Mouse (Mus musculus): ENCODE measurements around the gene Cela3a. TPM values are rescaled to one million over a fixed set of nuclear protein-coding genes. Genes with fewer than 3 reads are reported as not detected.

The Cela3a gene
- not detected in 2 replicates for polyA plus RNA-seq (2015; fragmentation: Nextera tagmentation; extraction: Ambion mirVana)

GRCm38 (mm10) chr4:137409691-137410090 lies at the start of gene Cela3a:
Gene Cela3a (minus strand): TSS chr4:137409791.
- no peaks in the 10 kb centered on the region for H3K4me1 ChIP-seq
- H3K9me3 ChIP-seq: no peaks in the 10 kb centered on the region
- H3K27me3 ChIP-seq: no peaks in the 10 kb centered on the region
- no peak within 1 kb of the TSS for H3K9ac ChIP-seq (replicated peaks)
- H3K36me3 ChIP-seq: no peaks in the 10 kb centered on the region
- no peak within 1 kb of the TSS for H3K27ac ChIP-seq (replicated peaks)
- H3K4me3 ChIP-seq: no peak within 1 kb of the TSS
- WGBS: 93% methylated on average over 5 of the region's 5 CpGs
- no peak for ATAC-seq (replicated peaks)
- no peak within 1 kb of the TSS for H3K4me2 ChIP-seq (replicated peaks)

GRCm38 (mm10) chr4:137458861-137459260 lies 49.3 kb upstream of the Cela3a start:
- no peak for ATAC-seq (replicated peaks)
- no peak overlapping the region for H3K9ac ChIP-seq (replicated peaks)
- no peaks in the 10 kb centered on the region for H3K36me3 ChIP-seq
- H3K27ac ChIP-seq (replicated peaks): no peak overlapping the region
- no peaks in the 10 kb centered on the region for H3K9me3 ChIP-seq
- WGBS: 77% methylated on average over 5 of the region's 5 CpGs
- no peak overlapping the region for H3K4me3 ChIP-seq
- H3K4me2 ChIP-seq (replicated peaks): no peak overlapping the region
- H3K27me3 ChIP-seq: no peaks in the 10 kb centered on the region
- no peaks in the 10 kb centered on the region for H3K4me1 ChIP-seq

GRCm38 (mm10) chr4:137458310-137458709 lies 48.7 kb upstream of the Cela3a start:
- Histone ChIP-seq H3K9me3 (no peaks in the 10 kb centered on the region), H3K9ac (replicated peaks) (no peak overlapping the region), H3K4me2 (replicated peaks) (no peak overlapping the region), H3K4me3 (no peak overlapping the region), H3K4me1 (no peaks in the 10 kb centered on the region), H3K27me3 (no peaks in the 10 kb centered on the region), H3K27ac (replicated peaks) (no peak overlapping the region), H3K36me3 (no peaks in the 10 kb centered on the region)
- WGBS: 86% methylated on average over 9 of the region's 9 CpGs
- no peak for ATAC-seq (replicated peaks)

- no peak for ATAC-seq (replicated peaks)
- H3K36me3 ChIP-seq: no peaks in the 10 kb centered on the region
- WGBS: 88% methylated on average over 4 of the region's 4 CpGs
- no peaks in the 10 kb centered on the region for H3K4me1 ChIP-seq
- no peaks in the 10 kb centered on the region for H3K9me3 ChIP-seq
- no peaks in the 10 kb centered on the region for H3K27me3 ChIP-seq
- no peak overlapping the region for H3K4me3 ChIP-seq
- H3K27ac ChIP-seq (replicated peaks): no peak overlapping the region
- H3K9ac ChIP-seq (replicated peaks): no peak overlapping the region
- no peak overlapping the region for H3K4me2 ChIP-seq (replicated peaks)
These were observed 47.7 kb upstream of the Cela3a start for GRCm38 (mm10) chr4:137457292-137457691.

GRCm38 (mm10) chr4:137456581-137456980 lies 47.0 kb upstream of the Cela3a start:
- H3K4me2 ChIP-seq (replicated peaks): no peak overlapping the region
- no peak overlapping the region for H3K4me3 ChIP-seq
- H3K9me3 ChIP-seq: no peaks in the 10 kb centered on the region
- no peak overlapping the region for H3K27ac ChIP-seq (replicated peaks)
- no peak for ATAC-seq (replicated peaks)
- no peaks in the 10 kb centered on the region for H3K27me3 ChIP-seq
- H3K9ac ChIP-seq (replicated peaks): no peak overlapping the region
- WGBS: 86% methylated on average over 12 of the region's 12 CpGs
- H3K36me3 ChIP-seq: no peaks in the 10 kb centered on the region
- H3K4me1 ChIP-seq: no peaks in the 10 kb centered on the region

- Histone ChIP-seq H3K36me3 (no peaks in the 10 kb centered on the region), H3K27ac (replicated peaks) (no peak overlapping the region), H3K4me3 (no peak overlapping the region), H3K27me3 (no peaks in the 10 kb centered on the region), H3K4me2 (replicated peaks) (no peak overlapping the region), H3K9ac (replicated peaks) (no peak overlapping the region), H3K9me3 (no peaks in the 10 kb centered on the region), H3K4me1 (no peaks in the 10 kb centered on the region)
- no peak for ATAC-seq (replicated peaks)
- WGBS: 93% methylated on average over 14 of the region's 14 CpGs
These were observed 45.0 kb upstream of the Cela3a start for GRCm38 (mm10) chr4:137454582-137454981.

GRCm38 (mm10) chr4:137453234-137453767 lies 43.7 kb upstream of the Cela3a start, which contains the start of gene 1700013G24Rik:
Gene 1700013G24Rik (plus strand): TSS chr4:137453284.
- Histone ChIP-seq H3K9ac (replicated peaks) (no peak within 1 kb of the TSS), H3K4me3 (no peak within 1 kb of the TSS), H3K4me2 (replicated peaks) (no peak within 1 kb of the TSS), H3K27me3 (no peaks in the 10 kb centered on the region), H3K4me1 (peaks cover 3% of the 10 kb centered on the region), H3K9me3 (no peaks in the 10 kb centered on the region), H3K27ac (replicated peaks) (no peak within 1 kb of the TSS), H3K36me3 (no peaks in the 10 kb centered on the region)
- 82% methylated on average over 8 of the region's 8 CpGs for WGBS
- ATAC-seq (replicated peaks): no peak

GRCm38 (mm10) chr4:137452190-137452589 lies 42.6 kb upstream of the Cela3a start:
- Histone ChIP-seq H3K4me2 (replicated peaks) (no peak overlapping the region), H3K27ac (replicated peaks) (no peak overlapping the region), H3K4me1 (peaks cover 10% of the 10 kb centered on the region), H3K27me3 (no peaks in the 10 kb centered on the region), H3K9me3 (no peaks in the 10 kb centered on the region), H3K36me3 (no peaks in the 10 kb centered on the region), H3K4me3 (no peak overlapping the region), H3K9ac (replicated peaks) (no peak overlapping the region)
- no peak for ATAC-seq (replicated peaks)
- WGBS: 92% methylated on average over 6 of the region's 6 CpGs

- H3K27me3 ChIP-seq: no peaks in the 10 kb centered on the region
- H3K4me2 ChIP-seq (replicated peaks): no peak overlapping the region
- peaks cover 10% of the 10 kb centered on the region for H3K4me1 ChIP-seq
- no peak for ATAC-seq (replicated peaks)
- 87% methylated on average over 10 of the region's 10 CpGs for WGBS
- H3K9me3 ChIP-seq: no peaks in the 10 kb centered on the region
- H3K27ac ChIP-seq (replicated peaks): no peak overlapping the region
- H3K4me3 ChIP-seq: no peak overlapping the region
- H3K36me3 ChIP-seq: no peaks in the 10 kb centered on the region
- no peak overlapping the region for H3K9ac ChIP-seq (replicated peaks)
These were observed 40.1 kb upstream of the Cela3a start for GRCm38 (mm10) chr4:137449715-137450114.

GRCm38 (mm10) chr4:137449132-137449531 lies 39.5 kb upstream of the Cela3a start:
- no peaks in the 10 kb centered on the region for H3K36me3 ChIP-seq
- H3K4me1 ChIP-seq: peaks cover 10% of the 10 kb centered on the region
- 79% methylated on average over 2 of the region's 2 CpGs for WGBS
- no peak overlapping the region for H3K4me3 ChIP-seq
- no peak overlapping the region for H3K27ac ChIP-seq (replicated peaks)
- ATAC-seq (replicated peaks): no peak
- no peak overlapping the region for H3K4me2 ChIP-seq (replicated peaks)
- no peak overlapping the region for H3K9ac ChIP-seq (replicated peaks)
- H3K9me3 ChIP-seq: no peaks in the 10 kb centered on the region
- no peaks in the 10 kb centered on the region for H3K27me3 ChIP-seq

- no peaks in the 10 kb centered on the region for H3K36me3 ChIP-seq
- no peaks in the 10 kb centered on the region for H3K27me3 ChIP-seq
- no peak overlapping the region for H3K27ac ChIP-seq (replicated peaks)
- H3K4me2 ChIP-seq (replicated peaks): no peak overlapping the region
- no peak overlapping the region for H3K9ac ChIP-seq (replicated peaks)
- no peaks in the 10 kb centered on the region for H3K9me3 ChIP-seq
- ATAC-seq (replicated peaks): no peak
- H3K4me3 ChIP-seq: no peak overlapping the region
- peaks cover 10% of the 10 kb centered on the region for H3K4me1 ChIP-seq
- WGBS: 45% methylated on average over 2 of the region's 2 CpGs
These were observed 39.0 kb upstream of the Cela3a start for GRCm38 (mm10) chr4:137448641-137449040.

- peak overlapping the region; percentile 43 for H3K27ac ChIP-seq (replicated peaks)
- no peaks in the 10 kb centered on the region for H3K27me3 ChIP-seq
These were observed 38.6 kb upstream of the Cela3a start for GRCm38 (mm10) chr4:137448197-137448596.

More at GRCm38 (mm10) chr4:137448197-137448596, 38.6 kb upstream of the Cela3a start:
- 15% methylated on average over 6 of the region's 6 CpGs for WGBS
- 0 out of 2 replicates have a peak overlapping the region, but pooled peaks have one; percentile 13 for H3K9ac ChIP-seq (replicated peaks)
- H3K4me3 ChIP-seq: no peak overlapping the region
- H3K9me3 ChIP-seq: no peaks in the 10 kb centered on the region
- H3K4me1 ChIP-seq: peaks cover 10% of the 10 kb centered on the region
- ATAC-seq (replicated peaks): no peak
- no peaks in the 10 kb centered on the region for H3K36me3 ChIP-seq
- no peak overlapping the region for H3K4me2 ChIP-seq (replicated peaks)
